10 mouse cellular contexts compared by ENCODE assay signal in the genomic region with DNA sequence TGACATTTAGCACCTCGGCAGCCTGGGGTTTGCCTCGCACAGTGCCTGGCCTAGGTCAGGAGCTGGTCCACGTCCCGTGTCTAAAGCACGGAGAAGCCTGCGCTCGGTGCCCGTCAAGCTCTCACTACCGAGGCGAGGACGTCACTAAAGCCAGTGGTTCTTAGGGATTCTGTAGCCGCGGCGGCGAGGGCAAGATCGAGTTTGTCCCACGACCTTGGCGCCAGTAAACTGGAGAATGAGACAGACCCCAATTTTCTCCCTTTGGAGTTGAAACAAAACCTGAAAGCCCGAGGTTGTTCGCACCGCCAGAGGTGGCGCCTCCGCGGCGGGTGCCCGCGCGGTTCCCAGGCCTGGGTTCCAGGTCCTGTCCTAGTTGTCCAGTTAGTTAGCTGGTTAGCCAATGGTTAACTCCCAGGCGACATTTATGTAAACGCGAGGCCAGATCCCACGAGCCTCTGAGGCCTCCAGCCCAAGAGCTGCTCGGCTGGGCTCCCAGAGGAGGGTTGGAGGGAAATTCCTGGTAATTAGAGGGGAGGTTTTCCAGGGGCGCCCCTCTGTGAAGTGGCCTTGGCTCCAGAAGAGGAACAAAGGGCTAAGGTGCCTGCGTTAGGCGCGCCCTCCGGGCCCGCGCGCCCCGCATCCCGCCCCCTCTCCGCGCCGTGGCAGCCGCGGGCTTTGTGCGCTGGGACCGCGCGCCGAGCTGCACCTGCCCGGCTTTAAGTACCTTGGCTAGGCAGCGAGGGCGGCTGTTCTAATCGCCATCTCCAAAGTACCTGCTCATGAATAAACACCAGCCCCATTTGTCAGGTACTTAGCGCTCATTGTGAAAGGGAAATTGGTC.
A peak's percentile ranks its signal among the peaks of the same experiment; 100 is the strongest.
DNase-seq lines count a peak whose midpoint lies in the region; ATAC-seq lines count a peak whose summit lies in the region.
"Had no signal": no experiment of that assay in that cellular context is flagged by ENCODE, and none has a peak within 500 bp of the region (broad histone marks: within the 10 kb centered on the region; RNA-seq: fewer than 3 reads in every experiment).

No protein-coding gene starts in this region.

- peak overlapping the region; percentile 44 for H3K4me2 ChIP-seq in lung, embryonic 15.5 days
- H3K4me2 ChIP-seq in hindbrain, embryonic 13.5 days: peak overlapping the region; percentile 65
- H3K4me2 ChIP-seq in neural tube, embryonic 12.5 days (replicated peaks): peak overlapping the region; percentile 55

- peaks cover 6% of the 10 kb centered on the region; the same call in 1 of the 2 replicates for H3K4me1 ChIP-seq in lung, embryonic 15.5 days
- peaks cover 58% of the 10 kb centered on the region for H3K4me1 ChIP-seq in hindbrain, embryonic 13.5 days (replicated peaks)
- peaks cover 54% of the 10 kb centered on the region for H3K4me1 ChIP-seq in neural tube, embryonic 12.5 days

- under 1% methylated on average over 58 of the region's 58 CpGs for WGBS in lung, embryonic 15.5 days
- WGBS in hindbrain, embryonic 13.5 days: under 1% methylated on average over 58 of the region's 58 CpGs
- under 1% methylated on average over 58 of the region's 58 CpGs for WGBS in neural tube, embryonic 12.5 days

- H3K4me3 ChIP-seq in lung, embryonic 15.5 days: peak overlapping the region; percentile 3; the same call in 1 of the 2 replicates
- peak overlapping the region; percentile 37 for H3K4me3 ChIP-seq in hindbrain, embryonic 13.5 days
- peak overlapping the region; percentile 20 for H3K4me3 ChIP-seq in neural tube, embryonic 12.5 days
- H3K4me3 ChIP-seq: erythroblast, embryonic 14.5 days had no signal

- H3K27me3 ChIP-seq in lung, embryonic 15.5 days: peaks cover 97% of the 10 kb centered on the region
- H3K27me3 ChIP-seq in hindbrain, embryonic 13.5 days: peaks cover 69% of the 10 kb centered on the region
- H3K27me3 ChIP-seq in neural tube, embryonic 12.5 days (replicated peaks): peaks cover 41% of the 10 kb centered on the region

- peak; percentile 26 for DNase-seq in cerebellum, adult 9-10 months
- no peak for DNase-seq in cerebellum, adult 8-10 months
- DNase-seq in lung, postnatal 10 days: no peak
- no peak for DNase-seq in layer of hippocampus, adult 11-12 months (ENCODE audit: low spot score)
- DNase-seq in adrenal gland, adult 2 months: no peak
- DNase-seq: kidney, postnatal 10 days had no signal

- no peaks in the 10 kb centered on the region for H3K9me3 ChIP-seq in lung, embryonic 15.5 days
- H3K9me3 ChIP-seq in hindbrain, embryonic 13.5 days: no peaks in the 10 kb centered on the region
- no peaks in the 10 kb centered on the region for H3K9me3 ChIP-seq in neural tube, embryonic 12.5 days

- ATAC-seq in lung, embryonic 15.5 days (ENCODE audit: borderline replicate concordance, extremely low read depth, low FRiP score, low TSS enrichment): 0 out of 2 replicates have a peak, but pooled peaks have one; percentile 19
- ATAC-seq in hindbrain, embryonic 13.5 days (ENCODE audit: low FRiP score): peak; percentile 34
- peak; percentile 73 for ATAC-seq in neural tube, embryonic 12.5 days (ENCODE audit: low FRiP score, low read depth)

- no peaks in the 10 kb centered on the region for H3K36me3 ChIP-seq in lung, embryonic 15.5 days
- H3K36me3 ChIP-seq in hindbrain, embryonic 13.5 days: no peaks in the 10 kb centered on the region
- no peaks in the 10 kb centered on the region for H3K36me3 ChIP-seq in neural tube, embryonic 12.5 days

- H3K27ac ChIP-seq in lung, embryonic 15.5 days: no peak overlapping the region
- H3K27ac ChIP-seq in hindbrain, embryonic 13.5 days: peak overlapping the region; percentile 95
- H3K27ac ChIP-seq in neural tube, embryonic 12.5 days: peak overlapping the region; percentile 90

- H3K9ac ChIP-seq in lung, embryonic 15.5 days: no peak overlapping the region
- peak overlapping the region; percentile 78 for H3K9ac ChIP-seq in hindbrain, embryonic 13.5 days
- H3K9ac ChIP-seq in neural tube, embryonic 12.5 days: peak overlapping the region; percentile 68

Comparison
In these comparisons a context has a peak if more than half of its experiments do, and no peak if none do; other contexts are left out.
1. ATAC-seq: peak in every context shown above with its lines; median percentile 73 in neural tube, embryonic 12.5 days; 34 in hindbrain, embryonic 13.5 days; 19 in lung, embryonic 15.5 days.